Mouse (Mus musculus): ENCODE results near the gene Xdh. TPM values are rescaled to one million over a fixed set of nuclear protein-coding genes. Genes with fewer than 3 reads are reported as not detected.

The Xdh gene
- polyA plus RNA-seq, 1 experiment: 248 TPM

GRCm38 (mm10) chr17:73903121-73903520, 46.9 kb downstream of the Xdh start:
- H3K36me3 ChIP-seq (ENCODE audit: control insufficient read depth, insufficient read depth, low read length): peaks cover 66% of the 10 kb centered on the region
- TF ChIP-seq POLR2A (IDR thresholded peaks at IDR 0.05; ENCODE audit: low read depth, low read length): no peak
- no peak overlapping the region for H3K27ac ChIP-seq (ENCODE audit: insufficient read depth, low read depth, low read length)
- H3K4me3 ChIP-seq (ENCODE audit: low read depth, low read length): no peak overlapping the region
- H3K4me1 ChIP-seq (ENCODE audit: control insufficient read depth, insufficient read depth, insufficient read length, low read length): no peaks in the 10 kb centered on the region
- no peaks in the 10 kb centered on the region for H3K27me3 ChIP-seq (ENCODE audit: control insufficient read depth, insufficient read depth, low read length)
- 93% methylated on average over 1 of the region's 1 CpGs for WGBS

- Histone ChIP-seq H3K4me3 (ENCODE audit: low read depth, low read length) (no peak overlapping the region), H3K27me3 (ENCODE audit: control insufficient read depth, insufficient read depth, low read length) (no peaks in the 10 kb centered on the region), H3K4me1 (ENCODE audit: control insufficient read depth, insufficient read depth, insufficient read length, low read length) (no peaks in the 10 kb centered on the region), H3K27ac (ENCODE audit: insufficient read depth, low read depth, low read length) (no peak overlapping the region), H3K36me3 (ENCODE audit: control insufficient read depth, insufficient read depth, low read length) (peaks cover 66% of the 10 kb centered on the region)
- TF ChIP-seq CTCF (IDR thresholded peaks at IDR 0.05; ENCODE audit: extremely low read depth, insufficient read length, insufficient replicate concordance, low read depth, low read length): no peak
- TF ChIP-seq POLR2A (IDR thresholded peaks at IDR 0.05; ENCODE audit: low read depth, low read length): no peak
- 73% methylated on average over 5 of the region's 5 CpGs for WGBS
These were observed 47.8 kb downstream of the Xdh start for GRCm38 (mm10) chr17:73902234-73902636.

- Histone ChIP-seq H3K36me3 (ENCODE audit: control insufficient read depth, insufficient read depth, low read length) (peaks cover 85% of the 10 kb centered on the region), H3K4me1 (ENCODE audit: control insufficient read depth, insufficient read depth, insufficient read length, low read length) (no peaks in the 10 kb centered on the region), H3K27me3 (ENCODE audit: control insufficient read depth, insufficient read depth, low read length) (no peaks in the 10 kb centered on the region), H3K4me3 (ENCODE audit: low read depth, low read length) (no peak overlapping the region), H3K27ac (ENCODE audit: insufficient read depth, low read depth, low read length) (no peak overlapping the region)
- WGBS: 46% methylated on average over 5 of the region's 5 CpGs
- no peak for TF ChIP-seq POLR2A (IDR thresholded peaks at IDR 0.05; ENCODE audit: low read depth, low read length)
- TF ChIP-seq CTCF (IDR thresholded peaks at IDR 0.05; ENCODE audit: extremely low read depth, insufficient read length, insufficient replicate concordance, low read depth, low read length): no peak
These were observed 55.6 kb downstream of the Xdh start for GRCm38 (mm10) chr17:73894399-73894798.

GRCm38 (mm10) chr17:73893822-73894221, 56.2 kb downstream of the Xdh start:
- TF ChIP-seq POLR2A (IDR thresholded peaks at IDR 0.05; ENCODE audit: low read depth, low read length) (no peak), CTCF (IDR thresholded peaks at IDR 0.05; ENCODE audit: extremely low read depth, insufficient read length, insufficient replicate concordance, low read depth, low read length) (no peak)
- Histone ChIP-seq H3K36me3 (ENCODE audit: control insufficient read depth, insufficient read depth, low read length) (peaks cover 82% of the 10 kb centered on the region), H3K27ac (ENCODE audit: insufficient read depth, low read depth, low read length) (no peak overlapping the region), H3K4me3 (ENCODE audit: low read depth, low read length) (no peak overlapping the region), H3K4me1 (ENCODE audit: control insufficient read depth, insufficient read depth, insufficient read length, low read length) (no peaks in the 10 kb centered on the region), H3K27me3 (ENCODE audit: control insufficient read depth, insufficient read depth, low read length) (no peaks in the 10 kb centered on the region)
- WGBS: 61% methylated on average over 4 of the region's 4 CpGs

- WGBS: 81% methylated on average over 10 of the region's 10 CpGs
- Histone ChIP-seq H3K27ac (ENCODE audit: insufficient read depth, low read depth, low read length) (no peak overlapping the region), H3K4me3 (ENCODE audit: low read depth, low read length) (no peak overlapping the region), H3K27me3 (ENCODE audit: control insufficient read depth, insufficient read depth, low read length) (no peaks in the 10 kb centered on the region), H3K36me3 (ENCODE audit: control insufficient read depth, insufficient read depth, low read length) (peaks cover 77% of the 10 kb centered on the region), H3K4me1 (ENCODE audit: control insufficient read depth, insufficient read depth, insufficient read length, low read length) (no peaks in the 10 kb centered on the region)
- no peak for TF ChIP-seq POLR2A (IDR thresholded peaks at IDR 0.05; ENCODE audit: low read depth, low read length)
- no peak for TF ChIP-seq CTCF (IDR thresholded peaks at IDR 0.05; ENCODE audit: extremely low read depth, insufficient read length, insufficient replicate concordance, low read depth, low read length)
These were observed 56.8 kb downstream of the Xdh start for GRCm38 (mm10) chr17:73893207-73893606.

- no peak overlapping the region for H3K27ac ChIP-seq (ENCODE audit: insufficient read depth, low read depth, low read length)
- WGBS: 80% methylated on average over 1 of the region's 1 CpGs
- H3K36me3 ChIP-seq (ENCODE audit: control insufficient read depth, insufficient read depth, low read length): peaks cover 61% of the 10 kb centered on the region
- H3K27me3 ChIP-seq (ENCODE audit: control insufficient read depth, insufficient read depth, low read length): no peaks in the 10 kb centered on the region
- no peak for TF ChIP-seq POLR2A (IDR thresholded peaks at IDR 0.05; ENCODE audit: low read depth, low read length)
- TF ChIP-seq CTCF (IDR thresholded peaks at IDR 0.05; ENCODE audit: extremely low read depth, insufficient read length, insufficient replicate concordance, low read depth, low read length): no peak
- no peaks in the 10 kb centered on the region for H3K4me1 ChIP-seq (ENCODE audit: control insufficient read depth, insufficient read depth, insufficient read length, low read length)
- H3K4me3 ChIP-seq (ENCODE audit: low read depth, low read length): no peak overlapping the region
These were observed 58.4 kb downstream of the Xdh start for GRCm38 (mm10) chr17:73891590-73891989.

GRCm38 (mm10) chr17:73886071-73886785, 63.8 kb downstream of the Xdh start:
- WGBS: 84% methylated on average over 25 of the region's 25 CpGs
- H3K36me3 ChIP-seq (ENCODE audit: control insufficient read depth, insufficient read depth, low read length): peaks cover 52% of the 10 kb centered on the region
- no peak overlapping the region for H3K27ac ChIP-seq (ENCODE audit: insufficient read depth, low read depth, low read length)
- TF ChIP-seq POLR2A (IDR thresholded peaks at IDR 0.05; ENCODE audit: low read depth, low read length): no peak
- TF ChIP-seq CTCF (IDR thresholded peaks at IDR 0.05; ENCODE audit: extremely low read depth, insufficient read length, insufficient replicate concordance, low read depth, low read length): no peak
- H3K4me3 ChIP-seq (ENCODE audit: low read depth, low read length): no peak overlapping the region
- no peaks in the 10 kb centered on the region for H3K27me3 ChIP-seq (ENCODE audit: control insufficient read depth, insufficient read depth, low read length)
- H3K4me1 ChIP-seq (ENCODE audit: control insufficient read depth, insufficient read depth, insufficient read length, low read length): no peaks in the 10 kb centered on the region

Data from small intestine, adult 2 months (tissue).